11 mouse cellular contexts compared by ENCODE assay signal in the genomic region with DNA sequence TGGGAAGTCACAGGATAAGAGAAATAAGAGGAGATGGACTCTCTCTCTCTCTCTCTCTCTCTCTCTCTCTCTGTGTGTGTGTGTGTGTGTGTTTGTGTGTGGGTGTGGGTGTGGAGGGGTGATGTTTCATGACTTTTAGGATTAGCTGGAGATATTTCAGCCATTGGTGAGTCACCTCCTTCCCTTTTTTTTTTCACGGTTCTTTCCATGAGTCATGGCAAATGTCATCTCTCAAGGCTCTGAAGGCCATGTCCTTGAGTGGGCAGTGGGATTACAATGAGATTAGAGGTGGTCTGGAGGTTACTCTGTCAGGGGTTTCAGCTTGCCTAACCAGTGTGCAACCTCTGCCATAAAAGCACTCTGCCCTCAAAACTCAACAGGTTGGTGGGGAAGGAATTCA.
"Had no signal": no experiment of that assay in that cellular context is flagged by ENCODE, and none has a peak within 500 bp of the region (broad histone marks: within the 10 kb centered on the region; RNA-seq: fewer than 3 reads in every experiment).

No protein-coding gene starts in this region.

- DNase-seq: kidney, postnatal 14 days; kidney, postnatal 4 days; liver, embryonic 13.5 days; lung, adult 2 months; lung, postnatal 14 days; lung, postnatal 4 days; midbrain, embryonic 14.5 days; right cerebral cortex, adult 18-20 months; right cerebral cortex, postnatal 25 days; spleen, adult 18-20 months; thymus, postnatal 25 days had no signal
